ENCODE assay signal across 8 mouse cellular contexts in the genomic region with DNA sequence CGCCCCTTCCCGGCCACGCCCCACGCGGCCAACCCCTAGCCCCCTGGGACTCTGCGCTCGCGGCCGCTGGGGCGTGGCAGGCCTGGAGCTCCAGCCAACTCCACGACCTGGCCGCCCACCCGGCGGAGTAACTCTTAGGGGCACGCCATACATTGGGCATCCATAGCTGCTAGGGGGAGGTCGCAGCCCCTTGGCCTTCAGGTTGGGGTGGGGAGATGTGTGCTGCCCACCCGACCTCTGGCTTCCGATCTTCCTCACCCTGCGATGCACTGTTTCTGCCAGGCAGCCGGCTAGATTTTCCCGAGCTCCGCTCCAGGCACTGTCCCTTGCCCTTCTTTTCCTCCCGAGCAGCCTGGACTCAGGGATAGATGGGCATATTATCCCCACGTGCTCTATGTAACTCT. TPM values are rescaled to one million over a fixed set of nuclear protein-coding genes. Genes with fewer than 3 reads are reported as not detected.
DNase-seq lines count a peak whose midpoint lies in the region; ATAC-seq lines count a peak whose summit lies in the region.

No protein-coding gene starts in this region.

- H3K36me3 ChIP-seq in heart, embryonic 12.5 days = no peaks in the 10 kb centered on the region
- no peaks in the 10 kb centered on the region for H3K36me3 ChIP-seq in hindbrain, embryonic 15.5 days
- no peaks in the 10 kb centered on the region for H3K36me3 ChIP-seq in midbrain, embryonic 15.5 days (replicated peaks)

- peak overlapping the region; percentile 87 for H3K4me2 ChIP-seq in heart, embryonic 12.5 days
- peak overlapping the region; percentile 83 for H3K4me2 ChIP-seq in hindbrain, embryonic 15.5 days
- peak overlapping the region; percentile 81 for H3K4me2 ChIP-seq in midbrain, embryonic 15.5 days

- no peaks in the 10 kb centered on the region for H3K9me3 ChIP-seq in heart, embryonic 12.5 days (replicated peaks)
- H3K9me3 ChIP-seq in hindbrain, embryonic 15.5 days = no peaks in the 10 kb centered on the region
- no peaks in the 10 kb centered on the region for H3K9me3 ChIP-seq in midbrain, embryonic 15.5 days

- peaks cover 52% of the 10 kb centered on the region for H3K27me3 ChIP-seq in heart, embryonic 12.5 days (replicated peaks)
- peaks cover 20% of the 10 kb centered on the region for H3K27me3 ChIP-seq in hindbrain, embryonic 15.5 days
- H3K27me3 ChIP-seq in midbrain, embryonic 15.5 days (replicated peaks) = peaks cover 31% of the 10 kb centered on the region

- H3K4me1 ChIP-seq in heart, embryonic 12.5 days (replicated peaks) = peaks cover 53% of the 10 kb centered on the region
- H3K4me1 ChIP-seq in hindbrain, embryonic 15.5 days (replicated peaks) = peaks cover 47% of the 10 kb centered on the region
- peaks cover 43% of the 10 kb centered on the region for H3K4me1 ChIP-seq in midbrain, embryonic 15.5 days

- ATAC-seq in heart, embryonic 12.5 days (ENCODE audit: insufficient number of reproducible peaks, low FRiP score) = 0 out of 2 replicates have a peak, but pooled peaks have one; percentile 5
- ATAC-seq in hindbrain, embryonic 15.5 days (ENCODE audit: low FRiP score, low read depth) = no peak
- ATAC-seq in midbrain, embryonic 15.5 days (replicated peaks) = peak; percentile 3; the same call in 1 of the 2 replicates
- ATAC-seq in activated CD4-positive, CD25-positive, alpha-beta regulatory T cell, adult 4 months = no peak

- peak overlapping the region; percentile 48 for H3K4me3 ChIP-seq in heart, embryonic 12.5 days
- H3K4me3 ChIP-seq in hindbrain, embryonic 15.5 days = peak overlapping the region; percentile 40
- peak overlapping the region; percentile 43 for H3K4me3 ChIP-seq in midbrain, embryonic 15.5 days

- no peak for DNase-seq in heart, postnatal 25 days (ENCODE audit: low spot score)
- peak; percentile 64 for DNase-seq in ZHBTc4 (ENCODE audit: low read depth, low spot score)
- DNase-seq in ovary, adult 18-20 months (ENCODE audit: low spot score) = no peak
- DNase-seq in left cerebral cortex, adult 18-20 months (ENCODE audit: low spot score in 2 of 2) = no peak

- 6% methylated on average over 24 of the region's 24 CpGs for WGBS in heart, embryonic 12.5 days
- WGBS in hindbrain, embryonic 15.5 days = 4% methylated on average over 24 of the region's 24 CpGs
- WGBS in midbrain, embryonic 15.5 days = 2% methylated on average over 24 of the region's 24 CpGs

- H3K9ac ChIP-seq in heart, embryonic 12.5 days = peak overlapping the region; percentile 72
- H3K9ac ChIP-seq in hindbrain, embryonic 15.5 days = peak overlapping the region; percentile 15
- H3K9ac ChIP-seq in midbrain, embryonic 15.5 days = peak overlapping the region; percentile 48

- intact Hi-C loops in heart, postnatal 25 days (cut with DNase I) = loop anchor here (2.0 kb wide), 1 partner anchor 25 kb away; the partner anchor contains the start of gene Fgfr3

- H3K27ac ChIP-seq in heart, embryonic 12.5 days (ENCODE audit: poor library complexity, severe bottlenecking) = no peak overlapping the region
- H3K27ac ChIP-seq in hindbrain, embryonic 15.5 days (replicated peaks) = peak overlapping the region; percentile 54; the same call in 1 of the 2 replicates
- H3K27ac ChIP-seq in midbrain, embryonic 15.5 days = peak overlapping the region; percentile 61

RNA-seq across cellular contexts. Expression of gene Fgfr3, which starts 25.8 kb away (rescaled TPM):
- 6.3 and 7.9 TPM in 2 replicates for polyA plus RNA-seq in heart, embryonic 12.5 days (2016; fragmentation: Nextera tagmentation; extraction: Ambion mirVana)
- 10 to 100 TPM in 1 of 2 experiments, 1 to 10 TPM in 1; 4.9 to 10.8 TPM for total RNA-seq in heart, postnatal 25 days (2021)
- 39.4 and 40.5 TPM in 2 replicates for polyA plus RNA-seq in hindbrain, embryonic 15.5 days (2015; fragmentation: Nextera tagmentation; extraction: Ambion mirVana)
- polyA plus RNA-seq in midbrain, embryonic 15.5 days (2015; fragmentation: Nextera tagmentation; extraction: Ambion mirVana) = 20.9 and 21.4 TPM in 2 replicates
- polyA plus RNA-seq in activated CD4-positive, CD25-positive, alpha-beta regulatory T cell, adult 4 months (2017; shearing (Covaris generic)) = under 1 TPM in 1 of 2 experiments, not detected in 1; 0.11 TPM
- 100 to 1,000 TPM; 104 to 116 TPM for total RNA-seq in left cerebral cortex, adult 18-20 months (2021)

RNA-seq across cellular contexts. Expression of gene Tmem129, which starts 37.5 kb away (rescaled TPM):
- 34.3 and 34.9 TPM in 2 replicates for polyA plus RNA-seq in heart, embryonic 12.5 days (2016; fragmentation: Nextera tagmentation; extraction: Ambion mirVana)
- 10 to 100 TPM; 19.8 to 20.2 TPM for total RNA-seq in heart, postnatal 25 days (2021)
- polyA plus RNA-seq in hindbrain, embryonic 15.5 days (2015; fragmentation: Nextera tagmentation; extraction: Ambion mirVana) = 31.4 and 32.7 TPM in 2 replicates
- polyA plus RNA-seq in midbrain, embryonic 15.5 days (2015; fragmentation: Nextera tagmentation; extraction: Ambion mirVana) = 31.1 and 32.0 TPM in 2 replicates
- polyA plus RNA-seq in activated CD4-positive, CD25-positive, alpha-beta regulatory T cell, adult 4 months (2017; shearing (Covaris generic)) = 10 to 100 TPM; 26.9 to 27.1 TPM
- 10 to 100 TPM; 26.8 to 28.0 TPM for total RNA-seq in left cerebral cortex, adult 18-20 months (2021)

RNA-seq across cellular contexts. Expression of gene Tacc3, which starts 37.8 kb away (rescaled TPM):
- polyA plus RNA-seq in heart, embryonic 12.5 days (2016; fragmentation: Nextera tagmentation; extraction: Ambion mirVana) = 152 and 163 TPM in 2 replicates
- 1 to 10 TPM; 2.4 TPM for total RNA-seq in heart, postnatal 25 days (2021)
- polyA plus RNA-seq in hindbrain, embryonic 15.5 days (2015; fragmentation: Nextera tagmentation; extraction: Ambion mirVana) = 40.9 and 48.9 TPM in 2 replicates
- polyA plus RNA-seq in midbrain, embryonic 15.5 days (2015; fragmentation: Nextera tagmentation; extraction: Ambion mirVana) = 27.9 and 32.2 TPM in 2 replicates
- polyA plus RNA-seq in activated CD4-positive, CD25-positive, alpha-beta regulatory T cell, adult 4 months (2017; shearing (Covaris generic)) = 10 to 100 TPM; 51.6 to 56.2 TPM
- total RNA-seq in left cerebral cortex, adult 18-20 months (2021) = 1 to 10 TPM; 4.2 to 6.5 TPM

RNA-seq across cellular contexts. Expression of gene Slbp, which starts 43.3 kb away (rescaled TPM):
- 135 and 140 TPM in 2 replicates for polyA plus RNA-seq in heart, embryonic 12.5 days (2016; fragmentation: Nextera tagmentation; extraction: Ambion mirVana)
- total RNA-seq in heart, postnatal 25 days (2021) = 10 to 100 TPM; 15.3 to 16.2 TPM
- 118 and 127 TPM in 2 replicates for polyA plus RNA-seq in hindbrain, embryonic 15.5 days (2015; fragmentation: Nextera tagmentation; extraction: Ambion mirVana)
- 109 and 110 TPM in 2 replicates for polyA plus RNA-seq in midbrain, embryonic 15.5 days (2015; fragmentation: Nextera tagmentation; extraction: Ambion mirVana)
- 100 to 1,000 TPM; 182 to 187 TPM for polyA plus RNA-seq in activated CD4-positive, CD25-positive, alpha-beta regulatory T cell, adult 4 months (2017; shearing (Covaris generic))
- 10 to 100 TPM; 26.1 to 28.3 TPM for total RNA-seq in left cerebral cortex, adult 18-20 months (2021)

Comparison
In these comparisons a context has a peak if more than half of its experiments do, and no peak if none do; other contexts are left out.
1. ATAC-seq: peak in heart, embryonic 12.5 days (single experiment) and midbrain, embryonic 15.5 days (single experiment); none in hindbrain, embryonic 15.5 days (single experiment) and activated CD4-positive, CD25-positive, alpha-beta regulatory T cell, adult 4 months (single experiment).
2. H3K9ac ChIP-seq: peak in every context shown above with its lines; median percentile 72 in heart, embryonic 12.5 days; 48 in midbrain, embryonic 15.5 days; 15 in hindbrain, embryonic 15.5 days.
3. Peak in every context shown above with its lines, with median percentiles within 50 percentile points of each other: H3K4me2 ChIP-seq and H3K4me3 ChIP-seq.